Comparison of ENCODE assay signal across 8 mouse cellular contexts in the genomic region with DNA sequence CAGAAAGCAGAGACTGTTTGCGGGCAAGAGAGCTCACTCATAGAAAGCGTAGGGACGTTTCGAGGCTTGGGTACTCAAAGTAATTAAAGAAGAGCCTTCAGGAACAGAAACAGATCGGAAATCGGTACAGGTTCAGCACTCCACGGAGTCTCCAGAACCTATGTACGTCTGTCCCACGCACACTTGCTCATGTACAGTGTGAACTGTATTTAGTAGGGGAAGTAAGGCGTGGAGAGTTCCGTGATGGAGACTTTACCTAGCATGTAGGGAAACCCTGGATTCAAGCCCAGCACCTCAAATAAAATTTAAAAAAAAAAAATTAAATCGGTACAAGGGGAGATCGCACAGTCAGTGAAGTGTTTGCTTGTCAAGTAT. TPM values are rescaled to one million over a fixed set of nuclear protein-coding genes. Genes with fewer than 3 reads are reported as not detected.
DNase-seq lines count a peak whose midpoint lies in the region; ATAC-seq and TF ChIP-seq lines count a peak whose summit lies in the region.

No protein-coding gene starts in this region.

- no peaks in the 10 kb centered on the region for H3K27me3 ChIP-seq in embryonic facial prominence, embryonic 11.5 days (ENCODE audit: control insufficient read depth, insufficient read depth, low read length)
- no peaks in the 10 kb centered on the region for H3K27me3 ChIP-seq in myocyte (ENCODE audit: control insufficient read depth, insufficient read depth, insufficient read length)

- no peaks in the 10 kb centered on the region for H3K79me2 ChIP-seq in myocyte (ENCODE audit: control insufficient read depth, insufficient read depth)

- no peak for DNase-seq in layer of hippocampus, adult 2 months (ENCODE audit: low spot score in 2 of 2)
- DNase-seq in layer of hippocampus, adult 11-12 months (ENCODE audit: low spot score) = no peak
- no peak for DNase-seq in embryonic facial prominence, embryonic 11.5 days (ENCODE audit: low spot score)
- no peak for DNase-seq in left cerebral cortex, adult 18-20 months (ENCODE audit: low spot score in 2 of 2)
- DNase-seq in c-Kit-positive CD71-positive TER-119-positive erythroid progenitor cells, embryonic 14.5 days (ENCODE audit: low spot score) = no peak

- no peaks in the 10 kb centered on the region for H3K36me3 ChIP-seq in embryonic facial prominence, embryonic 11.5 days (replicated peaks; ENCODE audit: control insufficient read depth, insufficient read depth, low read depth, low read length)
- no peaks in the 10 kb centered on the region for H3K36me3 ChIP-seq in myocyte (ENCODE audit: control insufficient read depth, insufficient read depth)

- H3K4me2 ChIP-seq in embryonic facial prominence, embryonic 11.5 days (ENCODE audit: low read depth, low read length) = peak overlapping the region; percentile 75
- peak overlapping the region; percentile 87 for H3K4me2 ChIP-seq in myocyte (ENCODE audit: low read depth)

- 13% methylated on average over 13 of the region's 13 CpGs for WGBS in embryonic facial prominence, embryonic 11.5 days

- ATAC-seq in embryonic facial prominence, embryonic 11.5 days (replicated peaks; ENCODE audit: insufficient number of reproducible peaks, low FRiP score, low TSS enrichment, low read depth) = peak; percentile 71
- ATAC-seq in inflammation-experienced regulatory T-cells, adult 6 months = peak; percentile 28
- no peak for ATAC-seq in monocyte, adult 5-6 weeks (replicated peaks; ENCODE audit: insufficient number of reproducible peaks, low FRiP score, low TSS enrichment, poor library complexity, severe bottlenecking)

- no peak for TF ChIP-seq CTCF in layer of hippocampus, adult 2 months (conservative IDR thresholded peaks at IDR 0.05)

- H3K4me1 ChIP-seq in embryonic facial prominence, embryonic 11.5 days (ENCODE audit: control insufficient read depth, insufficient read depth, low read length) = no peaks in the 10 kb centered on the region

- H3K9ac ChIP-seq in embryonic facial prominence, embryonic 11.5 days (replicated peaks; ENCODE audit: low read length) = peak overlapping the region; percentile 74

- TF ChIP-seq POLR2A in myocyte (IDR thresholded peaks at IDR 0.05; ENCODE audit: insufficient read length, low read depth) = no peak

- no peaks in the 10 kb centered on the region for H3K9me3 ChIP-seq in embryonic facial prominence, embryonic 11.5 days (replicated peaks; ENCODE audit: control insufficient read depth, low read length)

- H3K27ac ChIP-seq in layer of hippocampus, adult 2 months = peak overlapping the region; percentile 91
- H3K27ac ChIP-seq in embryonic facial prominence, embryonic 11.5 days (replicated peaks; ENCODE audit: low read depth, low read length) = peak overlapping the region; percentile 64; the same call in 1 of the 2 replicates

- H3K4me3 ChIP-seq in layer of hippocampus, adult 2 months = peak overlapping the region; percentile 66
- H3K4me3 ChIP-seq in embryonic facial prominence, embryonic 11.5 days (ENCODE audit: low read depth, low read length) = peak overlapping the region; percentile 45
- peak overlapping the region; percentile 24 for H3K4me3 ChIP-seq in myocyte

- H3ac ChIP-seq in myocyte (ENCODE audit: control insufficient read depth, insufficient read length) = no peak overlapping the region

TF ChIP-seq in myocyte, 11 proteins besides CTCF, POLR2A, EP300 and RAD21:
- no peak for TF ChIP-seq USF1 (IDR thresholded peaks at IDR 0.05; ENCODE audit: low read depth)
- no peak for TF ChIP-seq REST (IDR thresholded peaks at IDR 0.05; ENCODE audit: insufficient read depth, insufficient read length)
TF ChIP-seq in myocyte: peak in this region for 0.

RNA-seq across cellular contexts. Expression of a gene that starts 6.4 kb away (rescaled TPM):
- 10 to 100 TPM; 30.1 to 33.6 TPM for total RNA-seq in layer of hippocampus, adult 2 months (2021)
- polyA plus RNA-seq in embryonic facial prominence, embryonic 11.5 days (2014; fragmentation: Nextera tagmentation; extraction: Ambion mirVana) = 17.1 and 19.0 TPM in 2 replicates
- polyA plus RNA-seq in inflammation-experienced regulatory T-cells, adult 6 months (2017; shearing (Covaris generic)) = under 1 TPM in 1 of 3 experiments, not detected in 2; 0.71 TPM
- polyA plus RNA-seq in myocyte (2012; fragmentation: generic; extraction: Trizol) = 5.1 TPM
- not detected in 3 replicates for total RNA-seq in monocyte, adult 5-6 weeks (2017)
- total RNA-seq in left cerebral cortex, adult 18-20 months (2021) = 10 to 100 TPM; 27.5 to 29.7 TPM

RNA-seq across cellular contexts. Expression of a gene that starts 7.7 kb away (rescaled TPM):
- total RNA-seq in layer of hippocampus, adult 2 months (2021) = not detected
- 0.28 and 0.59 TPM in 2 replicates for polyA plus RNA-seq in embryonic facial prominence, embryonic 11.5 days (2014; fragmentation: Nextera tagmentation; extraction: Ambion mirVana)
- 1 to 10 TPM in 2 of 3 experiments, under 1 TPM in 1; 0.73 to 3.1 (median 1.2) TPM for polyA plus RNA-seq in inflammation-experienced regulatory T-cells, adult 6 months (2017; shearing (Covaris generic))
- polyA plus RNA-seq in myocyte (2012; fragmentation: generic; extraction: Trizol) = 0.02 TPM
- not detected in 3 replicates for total RNA-seq in monocyte, adult 5-6 weeks (2017)
- total RNA-seq in left cerebral cortex, adult 18-20 months (2021) = not detected

RNA-seq across cellular contexts. Expression of a gene that starts 28.9 kb away (rescaled TPM):
- 1 to 10 TPM; 5.7 to 6.9 TPM for total RNA-seq in layer of hippocampus, adult 2 months (2021)
- 18.2 and 19.6 TPM in 2 replicates for polyA plus RNA-seq in embryonic facial prominence, embryonic 11.5 days (2014; fragmentation: Nextera tagmentation; extraction: Ambion mirVana)
- polyA plus RNA-seq in inflammation-experienced regulatory T-cells, adult 6 months (2017; shearing (Covaris generic)) = 1 to 10 TPM; 4.0 to 5.5 (median 4.8) TPM
- polyA plus RNA-seq in myocyte (2012; fragmentation: generic; extraction: Trizol) = 9.9 TPM
- total RNA-seq in monocyte, adult 5-6 weeks (2017) = 4.2 to 6.2 TPM (median 5.4 TPM) in 3 replicates
- 1 to 10 TPM; 6.8 to 7.1 TPM for total RNA-seq in left cerebral cortex, adult 18-20 months (2021)

RNA-seq across cellular contexts. Expression of a gene that starts 52.2 kb away (rescaled TPM):
- total RNA-seq in layer of hippocampus, adult 2 months (2021) = under 1 TPM in 1 of 2 experiments, not detected in 1; 0.17 TPM
- polyA plus RNA-seq in embryonic facial prominence, embryonic 11.5 days (2014; fragmentation: Nextera tagmentation; extraction: Ambion mirVana) = 0.17 and 0.46 TPM in 2 replicates
- polyA plus RNA-seq in inflammation-experienced regulatory T-cells, adult 6 months (2017; shearing (Covaris generic)) = 1 to 10 TPM in 2 of 3 experiments, under 1 TPM in 1; 0.80 to 6.6 (median 2.8) TPM
- not detected for polyA plus RNA-seq in myocyte (2012; fragmentation: generic; extraction: Trizol)
- 0.29 to 4.9 TPM (median 3.0 TPM) in 3 replicates for total RNA-seq in monocyte, adult 5-6 weeks (2017)
- total RNA-seq in left cerebral cortex, adult 18-20 months (2021) = under 1 TPM; 0.14 TPM

Comparison
In these comparisons a context has a peak if more than half of its experiments do, and no peak if none do; other contexts are left out.
1. RNA of a gene that starts 6.4 kb away (total RNA-seq): 30.1 to 33.6 TPM in layer of hippocampus, adult 2 months and 27.5 to 29.7 TPM in left cerebral cortex, adult 18-20 months; not detected in monocyte, adult 5-6 weeks; every median in the first group is over 10 times any median in the second.
2. Peak in every context shown above with its lines, with median percentiles within 50 percentile points of each other: H3K4me3 ChIP-seq.